Mouse (Mus musculus): Measurements from ENCODE around the gene Wwox. TPM values are rescaled to one million over a fixed set of nuclear protein-coding genes. Genes with fewer than 3 reads are reported as not detected.

Gene Wwox
- total RNA-seq, 2 experiments from 2014 or later, result 8.7 to 10.3 TPM

DNA sequence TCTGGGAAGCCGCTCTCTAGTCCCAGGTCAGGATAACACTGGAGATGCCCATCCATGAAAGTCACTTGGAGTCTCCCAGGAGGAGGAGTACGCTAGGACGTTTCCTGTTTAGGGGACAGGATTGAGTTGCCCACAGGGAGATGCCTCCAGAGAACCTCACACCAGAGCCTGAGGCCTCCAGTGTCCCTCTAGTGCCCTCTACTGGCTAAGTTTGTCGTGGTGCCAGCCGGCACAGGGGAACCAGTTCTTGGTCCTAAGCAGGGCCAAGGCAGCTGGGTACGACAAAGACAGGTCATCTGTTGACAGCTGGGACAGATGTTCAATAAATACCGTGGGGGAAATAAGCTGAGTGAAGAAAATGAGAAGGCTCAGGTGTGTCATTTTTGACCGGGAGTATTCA lies 531.9 kb downstream of the Wwox start:
- DNase-seq, result peak; percentile 77

DNA sequence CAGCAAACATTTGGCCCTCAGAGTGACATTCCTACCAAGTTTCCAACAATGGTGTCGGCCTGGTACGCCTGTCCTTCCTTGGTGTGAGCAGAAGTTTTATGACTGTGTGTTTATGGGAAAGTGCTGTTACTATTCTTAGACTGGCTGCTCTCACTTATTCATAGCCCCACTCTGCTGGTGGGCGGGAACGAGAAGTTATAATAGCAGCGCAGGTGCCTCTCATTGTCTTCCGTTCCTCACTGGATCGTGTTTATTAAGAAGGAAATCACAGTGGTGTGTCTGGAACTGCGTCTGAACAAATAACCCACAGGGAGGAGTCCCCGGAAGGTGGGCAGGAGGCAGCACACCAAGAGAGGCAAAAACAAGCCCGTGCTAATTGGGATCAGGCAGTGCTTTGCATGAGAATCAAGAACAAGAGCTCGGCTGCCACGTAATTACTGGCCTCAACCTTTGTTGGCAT lies 533.6 kb downstream of the Wwox start:
- no peak for DNase-seq

DNA sequence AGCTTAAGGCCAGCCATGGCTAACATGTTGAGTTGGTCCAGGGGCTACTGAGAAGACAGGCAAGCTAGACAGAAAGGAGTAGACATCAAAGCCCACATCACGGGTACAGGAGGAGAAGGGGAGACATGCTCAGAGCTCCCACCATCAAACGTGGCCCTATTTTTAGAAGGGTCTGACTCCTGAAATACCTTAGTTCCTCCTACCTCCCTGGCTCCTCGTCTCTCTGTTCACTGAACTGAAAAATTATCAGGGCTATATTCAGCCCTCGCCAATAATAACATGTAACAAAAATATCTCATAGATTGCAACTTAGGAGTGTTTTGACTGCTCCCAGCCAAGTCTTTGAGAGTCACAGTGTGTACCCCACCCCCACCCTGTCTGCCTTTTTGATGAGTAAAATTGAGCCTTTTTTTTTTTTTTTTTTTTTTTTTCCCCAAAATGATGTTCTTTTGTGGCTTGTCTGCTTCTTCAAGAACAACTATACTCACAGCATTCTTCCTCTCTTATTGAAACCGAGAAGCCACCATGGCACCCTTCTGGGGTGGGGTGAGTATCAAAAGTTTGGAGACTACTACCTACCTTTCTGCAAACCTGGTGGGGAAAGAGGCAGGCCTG lies 535.0 kb downstream of the Wwox start:
- DNase-seq, result no peak

DNA sequence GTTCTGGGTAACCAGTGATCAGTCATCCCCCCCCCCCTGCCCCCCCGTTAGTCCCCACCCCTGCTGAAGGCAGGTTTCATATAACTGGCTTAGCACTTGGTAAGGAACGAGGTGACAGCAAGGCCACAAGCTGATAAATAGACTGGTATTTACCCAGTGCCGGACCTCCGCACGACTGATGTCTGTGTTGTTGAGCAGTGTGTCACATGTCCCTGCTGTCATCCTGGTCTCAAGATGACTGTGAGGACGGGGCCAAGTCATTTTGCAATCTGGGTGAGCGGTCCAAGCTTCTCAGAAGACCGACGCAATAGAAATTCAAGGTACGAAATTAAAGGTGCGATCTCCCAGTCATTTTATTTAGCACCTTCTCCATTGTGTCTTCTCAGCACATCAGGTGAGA lies 538.3 kb downstream of the Wwox start:
- no peak for DNase-seq

DNA sequence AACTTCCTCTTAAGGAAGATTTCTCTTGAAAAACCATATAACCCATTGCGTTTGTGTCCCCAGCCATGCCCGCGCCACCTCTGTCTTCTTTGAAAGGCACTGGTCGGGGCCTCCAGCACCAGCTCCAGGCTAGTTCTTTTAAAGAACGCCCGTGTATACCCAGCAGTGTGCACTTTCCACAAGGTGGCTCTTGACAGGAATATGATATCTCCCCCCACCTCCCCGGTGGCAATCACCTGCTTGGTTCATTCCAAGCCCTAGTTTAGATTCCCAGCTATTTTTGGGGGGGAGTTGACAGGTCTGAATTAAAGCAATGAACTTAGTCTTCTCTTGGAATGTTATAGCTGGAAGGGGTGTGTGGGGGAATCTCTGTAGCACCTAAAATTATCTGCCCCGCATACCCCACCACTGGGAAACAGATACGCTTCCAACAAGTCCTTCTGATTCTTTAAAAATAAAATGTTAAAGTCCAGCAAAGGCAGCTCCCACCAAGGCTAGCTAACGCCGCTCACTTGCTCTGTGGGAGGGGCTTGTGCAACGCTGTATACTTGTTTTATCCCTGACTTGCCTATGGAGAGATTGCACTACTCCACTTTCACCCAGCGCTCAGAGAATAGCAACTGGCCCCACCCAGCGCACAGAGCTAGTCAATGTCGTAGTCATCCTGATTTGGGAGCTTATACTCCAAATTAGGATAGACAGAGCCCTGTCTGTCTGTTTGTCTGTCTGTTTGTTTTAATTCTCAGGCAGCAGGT lies 538.9 kb downstream of the Wwox start:
- no peak for DNase-seq

DNA sequence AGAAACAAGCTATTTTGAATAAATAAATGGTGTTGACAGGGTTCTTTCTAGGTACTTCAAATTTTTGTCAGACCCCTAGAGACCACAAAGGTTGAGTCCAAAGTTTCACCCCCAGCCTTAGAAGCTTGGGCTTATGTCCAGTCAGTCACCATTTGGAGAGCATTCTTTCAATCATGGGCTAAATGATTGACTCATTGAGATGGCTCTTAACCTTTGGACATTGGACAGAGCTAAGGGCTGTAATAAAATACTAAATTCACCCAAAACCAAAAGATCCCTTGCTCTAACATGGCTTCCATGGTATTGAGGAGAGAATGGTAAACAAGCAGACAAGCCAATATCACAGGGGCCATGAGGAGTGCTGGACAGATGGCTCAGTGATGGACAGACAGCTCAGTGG lies 540.2 kb downstream of the Wwox start:
- DNase-seq, result no peak

DNA sequence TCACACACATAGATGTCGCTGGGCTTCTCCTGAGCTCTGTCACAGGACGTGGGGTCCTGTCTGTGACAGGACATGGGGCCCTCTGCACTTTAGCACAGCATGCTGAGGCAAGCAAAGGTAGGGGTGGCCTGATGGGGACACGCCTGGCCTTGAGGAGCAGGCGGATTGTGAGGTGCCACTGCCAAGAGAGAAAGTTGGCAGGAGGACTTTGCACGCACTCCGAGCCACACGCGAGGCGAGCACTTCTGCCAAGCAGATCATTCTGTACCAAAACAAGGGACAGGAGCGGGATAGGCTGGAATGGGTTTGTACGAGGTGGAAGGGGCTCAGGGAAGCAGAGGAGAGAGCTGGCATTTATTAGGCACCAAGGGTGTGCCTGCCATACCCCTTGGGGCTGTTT lies 543.3 kb downstream of the Wwox start:
- no peak for DNase-seq

DNA sequence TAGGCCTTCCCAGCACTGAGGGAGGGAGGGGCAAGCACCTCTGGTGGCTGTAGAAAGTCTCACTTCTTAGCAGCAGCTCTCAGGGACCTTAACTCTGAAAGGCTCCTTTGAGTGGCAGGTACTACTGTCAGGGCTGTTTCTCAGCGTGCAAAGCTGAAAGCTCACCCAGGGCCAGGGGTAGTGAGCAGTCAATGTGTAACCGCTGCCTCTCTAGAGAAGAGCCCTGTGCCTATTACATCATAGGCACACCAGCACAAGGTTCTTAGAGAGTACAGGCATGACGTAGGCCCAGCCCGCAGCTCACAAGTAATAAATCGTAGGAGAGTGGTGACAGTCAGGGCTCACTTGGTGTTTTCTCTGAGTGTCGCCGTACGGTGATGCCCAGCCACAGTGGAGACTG lies 545.0 kb downstream of the Wwox start:
- no peak for DNase-seq

DNA sequence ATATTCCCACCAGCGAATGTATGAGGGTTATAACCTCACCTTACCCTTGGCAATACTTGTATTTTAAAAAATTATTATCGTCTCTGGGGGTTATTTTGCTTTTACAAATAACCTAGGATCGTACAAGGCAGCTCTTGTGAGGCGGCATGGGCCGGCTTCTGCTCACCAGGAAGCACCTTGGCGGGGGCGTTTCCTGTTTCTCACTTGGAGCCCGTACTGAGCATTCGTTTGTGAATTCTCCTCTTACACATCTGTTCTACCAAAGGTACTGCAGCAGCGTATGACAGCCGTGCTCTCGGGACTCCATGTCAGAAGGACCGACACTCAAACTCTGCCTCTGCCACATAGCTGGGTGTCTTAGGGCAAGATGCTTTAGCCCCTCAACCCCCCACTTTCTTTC lies 546.5 kb downstream of the Wwox start:
- DNase-seq, result no peak

DNA sequence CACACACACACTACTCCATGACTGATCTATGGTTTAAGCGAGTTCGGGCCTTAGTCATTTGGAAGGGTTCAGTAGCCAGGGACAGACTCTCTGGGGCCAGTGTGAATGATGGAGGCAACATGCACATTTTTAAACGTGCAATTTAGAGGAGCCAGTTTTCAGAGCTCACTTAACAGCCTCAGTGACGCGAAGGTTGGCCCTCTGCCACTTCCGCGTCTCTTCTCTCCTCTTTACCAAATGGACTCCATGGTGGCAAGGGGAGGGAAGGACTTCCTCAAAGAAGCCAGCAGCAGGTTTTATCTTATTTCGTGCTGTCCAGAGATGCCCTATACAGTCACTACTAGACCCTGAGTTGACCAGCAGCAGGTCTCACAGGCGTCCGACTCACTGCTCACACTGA lies 547.5 kb downstream of the Wwox start:
- DNase-seq, result no peak

DNA sequence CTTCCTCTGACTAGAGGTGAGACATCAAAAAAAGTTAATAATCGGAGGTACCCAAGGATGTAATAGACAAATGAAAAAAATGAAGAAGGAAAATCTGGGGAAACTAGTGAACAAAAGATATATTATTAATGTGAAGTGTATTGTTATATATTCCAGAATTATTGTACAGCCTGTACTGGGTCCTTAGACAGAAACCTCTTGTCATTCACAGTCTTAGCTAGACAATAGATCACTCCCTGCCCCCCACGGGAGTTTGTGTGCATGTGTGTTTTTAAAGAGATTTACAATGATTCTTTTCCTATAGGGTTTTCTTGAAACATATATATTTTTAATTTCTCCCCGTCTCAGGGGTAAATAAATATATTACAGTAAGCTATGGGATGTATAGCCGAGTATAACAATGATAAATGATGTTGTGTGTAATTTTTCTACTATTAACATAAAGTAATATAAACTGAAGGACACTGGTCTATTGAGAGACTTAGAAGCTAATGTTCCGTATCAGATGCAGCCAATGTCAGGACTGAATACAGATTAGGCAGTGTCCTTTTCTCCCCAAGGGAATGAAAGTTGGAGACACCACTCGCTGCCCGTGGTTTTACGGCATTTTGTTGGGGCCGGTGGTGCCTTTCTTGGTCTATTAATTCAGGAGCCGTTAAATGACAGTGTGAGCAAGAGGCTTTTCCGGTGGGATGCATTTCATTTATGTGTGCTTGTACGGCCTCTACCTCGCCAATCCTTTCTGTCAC lies 551.6 kb downstream of the Wwox start:
- no peak for DNase-seq

DNA sequence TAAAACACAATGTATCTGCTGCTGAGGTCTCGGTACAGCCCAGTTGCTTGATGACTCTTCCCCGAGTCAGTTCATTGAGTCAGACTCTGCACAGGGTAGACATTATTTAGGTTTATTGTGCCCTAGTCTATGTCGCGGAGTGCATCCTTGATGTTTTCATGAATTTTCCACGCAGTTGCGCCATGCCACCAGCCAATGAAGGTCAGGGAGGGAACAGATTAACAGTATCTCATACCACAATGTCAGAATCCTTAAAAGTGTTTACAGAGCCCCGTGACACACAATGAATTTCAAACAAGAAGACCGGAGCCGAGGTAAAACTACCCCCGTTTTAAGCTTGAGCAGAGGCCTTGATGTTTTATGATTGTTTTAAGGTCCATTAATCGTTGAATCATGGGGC lies 561.3 kb downstream of the Wwox start:
- DNase-seq, result no peak

DNA sequence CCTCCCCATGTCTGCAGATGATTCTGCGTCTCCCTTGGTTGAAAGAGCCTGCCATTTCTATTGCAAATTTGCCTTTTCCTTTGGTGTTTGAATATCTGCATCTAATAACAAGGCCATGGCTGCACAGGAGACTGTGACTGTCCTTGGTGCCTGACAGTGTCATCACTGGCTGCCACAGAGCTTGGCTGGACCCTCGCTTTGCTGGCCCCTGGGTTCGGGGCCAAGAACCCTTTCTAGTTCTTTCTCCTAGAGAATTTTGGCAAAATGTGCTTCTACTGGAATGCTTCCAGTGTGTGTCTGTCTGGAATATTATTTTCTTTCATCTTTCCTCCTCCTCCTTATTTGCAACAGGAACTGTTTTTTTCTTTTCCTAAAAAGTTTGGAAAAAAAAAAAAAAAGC lies 565.6 kb downstream of the Wwox start:
- DNase-seq, result no peak

DNA sequence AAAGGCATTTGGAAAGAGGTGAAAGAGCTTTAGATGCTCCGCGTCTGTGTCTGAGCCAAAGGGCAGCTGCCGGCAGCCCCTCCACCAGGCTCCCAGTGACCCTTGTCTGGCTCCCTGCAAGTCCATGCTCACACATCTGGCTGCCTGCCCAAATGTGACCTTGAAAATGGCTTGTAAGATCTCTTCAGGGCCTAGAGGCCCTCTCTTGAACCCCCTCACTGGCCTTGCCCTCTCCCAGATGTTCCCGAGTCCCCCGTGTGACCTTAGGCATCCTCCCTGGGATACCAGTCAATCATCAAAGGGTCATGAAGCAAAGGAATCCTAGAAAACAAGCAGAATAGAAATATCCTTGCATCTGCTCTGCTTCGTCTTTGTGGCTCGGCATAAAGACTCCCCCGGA lies 567.1 kb downstream of the Wwox start:
- DNase-seq, result no peak

DNA sequence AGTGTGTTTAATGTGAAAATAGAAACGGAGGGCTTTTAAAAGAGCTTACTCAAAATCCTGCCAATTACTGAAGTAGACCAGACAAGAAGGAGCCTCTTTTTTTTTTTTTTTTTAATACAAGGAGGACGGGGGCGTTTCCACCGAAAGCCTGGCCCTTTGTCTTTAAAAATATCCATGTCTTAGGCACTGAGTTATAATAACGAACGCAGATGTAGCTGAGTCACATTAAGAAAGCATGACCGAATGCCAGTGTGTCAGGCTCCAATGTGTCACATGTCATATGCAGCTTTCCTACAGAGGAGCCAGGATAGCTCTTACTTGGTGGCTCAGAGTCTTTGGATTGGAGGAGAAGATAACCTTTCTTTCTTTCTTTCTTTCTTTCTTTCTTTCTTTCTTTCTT lies 567.8 kb downstream of the Wwox start:
- no peak for DNase-seq

DNA sequence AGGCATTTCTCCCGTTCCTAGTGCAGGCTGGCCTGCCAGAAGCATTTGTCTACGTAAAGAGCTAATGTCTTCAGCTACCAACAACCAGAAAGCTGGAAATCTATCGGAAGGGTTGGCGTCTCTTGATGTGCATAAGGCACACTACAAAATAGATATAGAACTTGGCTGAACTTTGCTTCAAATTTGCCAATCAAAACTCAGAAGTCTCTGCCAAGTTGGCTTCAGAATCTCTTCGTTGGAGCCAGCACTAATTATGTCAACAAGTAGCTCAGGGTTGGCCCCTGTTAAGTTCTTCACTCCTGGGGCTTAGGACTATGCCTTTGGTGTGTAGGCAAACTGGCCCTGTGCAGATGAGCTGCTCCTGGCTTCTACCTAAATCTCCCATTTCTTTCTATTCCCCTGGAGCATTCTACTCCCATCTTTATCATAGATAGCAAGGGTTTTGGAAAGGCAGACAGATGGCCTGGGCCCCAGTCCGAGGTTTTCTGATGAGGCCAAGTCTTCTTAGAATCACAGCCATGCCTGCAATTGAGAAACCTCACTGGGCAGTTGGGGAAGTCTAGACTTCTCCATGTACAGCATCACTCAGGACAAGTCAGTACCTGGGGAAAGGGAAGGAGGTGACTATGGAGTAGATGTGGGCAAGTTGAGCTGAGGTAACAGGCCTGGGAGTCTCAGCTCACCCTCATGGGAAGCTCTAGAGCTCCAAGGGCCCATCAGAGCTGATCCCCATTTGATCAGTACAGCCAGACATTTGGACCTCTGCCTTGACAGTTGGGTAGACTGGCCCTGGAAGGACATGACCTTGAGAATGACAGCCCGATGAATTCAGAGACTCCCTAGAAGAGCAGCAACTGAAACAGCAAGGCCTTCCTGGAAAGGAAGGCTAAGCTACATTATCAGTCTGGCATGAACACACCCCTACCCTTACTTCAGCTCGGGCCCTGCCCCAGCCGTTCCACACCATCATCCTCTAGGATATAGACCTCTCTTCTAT lies 569.5 kb downstream of the Wwox start:
- DNase-seq, result no peak

DNA sequence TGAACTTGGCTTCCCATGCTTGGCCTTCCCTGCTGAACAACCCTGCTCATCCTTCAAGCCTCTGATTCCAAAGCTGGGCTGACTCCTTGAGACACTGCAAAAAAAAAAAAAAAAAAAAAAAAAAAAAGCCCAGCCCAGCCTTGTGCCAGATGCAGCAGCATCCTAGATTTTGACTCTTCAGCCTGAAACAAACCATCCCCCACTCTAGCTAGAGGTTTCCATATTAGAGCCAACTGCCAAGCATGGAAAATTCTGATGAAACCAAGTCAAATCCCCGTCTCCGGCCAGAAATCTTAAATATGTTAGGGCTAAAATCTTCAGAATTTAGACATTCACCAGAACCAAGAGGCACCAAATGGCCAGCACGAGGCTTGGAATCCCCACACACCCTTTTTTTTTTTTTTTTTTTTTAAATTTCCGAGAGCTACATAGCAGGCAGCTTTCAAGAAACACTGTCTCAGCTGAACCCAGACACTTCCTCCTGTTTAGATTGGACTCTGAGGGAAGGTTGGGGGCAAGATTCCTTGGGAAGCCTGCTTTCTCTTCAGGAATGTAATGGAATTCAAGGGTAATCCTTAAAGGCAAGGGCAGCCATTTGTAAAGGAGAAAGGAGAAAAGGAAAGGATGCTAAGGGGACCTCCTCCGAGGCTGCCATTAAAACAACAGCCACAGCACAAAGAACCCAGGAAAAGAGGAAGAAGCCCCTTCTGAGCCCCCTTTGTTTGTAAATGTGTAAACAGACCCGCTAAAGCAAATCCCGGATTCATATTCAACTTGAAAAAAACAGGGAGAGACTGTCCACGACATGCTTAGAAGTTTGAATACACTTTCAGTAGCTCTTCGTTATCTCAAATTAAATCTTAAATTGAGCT lies 570.7 kb downstream of the Wwox start:
- DNase-seq, result no peak

DNA sequence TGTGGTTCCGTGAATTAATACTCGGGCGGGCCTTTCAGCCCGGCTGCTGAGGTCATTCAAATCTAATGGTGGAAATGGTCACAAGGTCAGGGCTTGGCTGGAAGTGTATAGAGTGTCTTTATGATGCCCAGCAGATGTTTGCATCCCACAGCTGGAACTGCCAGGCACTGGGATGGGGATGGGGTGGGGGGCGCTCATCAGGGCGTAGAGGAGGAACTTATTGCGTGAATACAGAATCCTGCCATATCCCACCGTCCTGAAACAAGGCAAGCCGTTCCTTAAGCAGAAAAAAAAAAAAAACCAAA lies 571.3 kb downstream of the Wwox start:
- DNase-seq, result no peak

DNA sequence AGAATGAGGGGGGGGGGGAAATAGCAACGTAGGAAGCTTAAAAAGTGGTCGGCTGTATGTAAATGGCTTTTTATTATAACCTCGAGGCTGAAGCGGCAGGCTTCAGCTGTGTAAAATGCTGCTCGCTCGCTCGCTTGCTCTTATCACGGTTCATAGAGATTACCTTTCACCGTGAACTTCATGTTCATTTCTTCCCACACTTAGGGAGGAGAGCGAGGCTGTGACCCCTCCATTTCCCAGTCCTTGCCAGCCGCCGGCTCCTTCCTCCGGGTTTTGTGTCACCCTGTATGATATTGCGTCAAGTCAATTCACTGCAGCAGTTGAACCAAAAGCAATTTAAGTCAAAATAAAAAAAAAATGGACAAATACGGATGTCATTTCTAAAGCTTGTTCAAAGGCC lies 580.2 kb downstream of the Wwox start:
- DNase-seq, result no peak

DNA sequence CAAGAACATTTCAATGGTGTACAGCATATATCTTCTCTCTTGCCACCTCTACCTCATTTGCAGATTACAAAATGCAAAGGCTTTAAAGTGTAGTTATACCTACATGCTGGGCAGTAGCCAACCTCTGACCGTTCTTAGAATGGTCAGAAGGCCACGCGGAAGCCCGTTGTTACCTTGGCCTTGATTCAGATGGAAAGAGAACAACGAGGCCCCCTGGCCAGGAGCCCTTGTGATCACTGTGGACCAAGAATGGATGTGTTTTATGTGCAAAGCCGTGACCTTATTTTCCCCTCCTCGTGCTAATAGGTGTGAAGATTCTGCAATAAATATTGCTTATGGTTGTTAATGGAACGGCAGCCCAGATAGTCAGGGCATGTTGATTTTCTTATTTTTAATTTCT lies 582.3 kb downstream of the Wwox start:
- no peak for DNase-seq

DNA sequence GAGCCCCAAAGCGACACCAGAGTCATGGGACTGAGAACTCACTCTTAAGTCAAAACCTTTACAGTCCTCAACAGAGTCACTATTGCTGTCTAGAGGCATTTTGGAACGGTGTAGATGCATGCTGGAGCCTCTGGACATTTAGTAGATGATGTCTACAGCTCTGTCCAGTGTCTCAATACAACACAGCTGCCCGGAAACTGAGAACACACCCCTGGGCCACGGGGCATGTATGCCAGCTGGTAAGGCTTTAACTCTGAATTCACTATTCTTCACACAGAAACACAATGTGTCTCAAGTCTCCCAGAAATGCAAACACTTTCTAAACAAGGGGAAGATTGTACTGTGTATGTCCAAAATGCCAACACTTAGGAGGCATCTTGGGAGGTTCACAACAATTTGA lies 584.6 kb downstream of the Wwox start:
- no peak for DNase-seq
